Mouse (Mus musculus): ENCODE results near the gene Kpna3.

The Kpna3 gene

DNA sequence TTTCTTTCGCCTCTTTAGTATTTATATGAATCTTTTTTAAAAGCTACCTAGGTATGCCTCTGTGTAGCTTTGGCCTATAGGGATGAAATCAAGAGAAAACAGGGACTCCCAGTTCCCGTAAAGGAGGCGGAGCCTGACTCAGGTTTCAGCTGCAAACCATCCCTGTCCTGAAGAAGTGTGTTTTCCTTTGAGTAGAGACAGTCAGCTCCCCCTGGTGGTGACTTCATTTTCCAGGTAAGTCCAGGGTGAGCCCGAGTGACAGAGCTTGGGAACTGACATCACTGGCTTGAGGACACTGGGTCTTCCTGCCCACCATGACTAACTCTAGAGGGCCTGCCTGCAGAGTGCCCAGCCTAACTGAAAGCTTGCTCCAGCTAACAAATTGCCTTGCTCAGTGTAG lies 122.8 kb downstream of the Kpna3 start:
- WGBS, result 45% methylated on average over 4 of the region's 4 CpGs
